8 mouse cellular contexts compared by ENCODE assay signal in genomic region chr13:97442283-97442682, GRCm38 (mm10).
A peak's percentile ranks its signal among the peaks of the same experiment; 100 is the strongest.
DNase-seq lines count a peak whose midpoint lies in the region; ATAC-seq and TF ChIP-seq lines count a peak whose summit lies in the region.

No protein-coding gene starts in this region.

- no peak overlapping the region for H3K9ac ChIP-seq in CH12.LX (ENCODE audit: insufficient read depth, low read depth)
- H3K9ac ChIP-seq in forebrain, embryonic 15.5 days (replicated peaks): peak overlapping the region; percentile 11; the same call in 1 of the 2 replicates
- H3K9ac ChIP-seq in limb, embryonic 14.5 days (ENCODE audit: low read depth, low read length, severe bottlenecking): 0 out of 2 replicates have a peak overlapping the region, but pooled peaks have one; percentile 7
- no peak overlapping the region for H3K9ac ChIP-seq in neural tube, embryonic 12.5 days

- H3K79me2 ChIP-seq in CH12.LX (replicated peaks; ENCODE audit: control insufficient read depth, extremely low read depth, insufficient read depth, poor library complexity, severe bottlenecking): no peaks in the 10 kb centered on the region

- no peak for TF ChIP-seq RAD21 in CH12.LX (IDR thresholded peaks at IDR 0.05; ENCODE audit: low read depth, low read length)

- DNase-seq in heart, embryonic 10.5 days (ENCODE audit: low spot score): no peak
- DNase-seq in heart, postnatal 25 days (ENCODE audit: low spot score): no peak
- DNase-seq in CH12.LX (ENCODE audit: extremely low read depth): peak; percentile 49
- DNase-seq in limb, embryonic 14.5 days (ENCODE audit: low spot score): no peak
- no peak for DNase-seq in c-Kit-positive CD71-positive TER-119-positive erythroid progenitor cells, embryonic 14.5 days (ENCODE audit: low spot score)

- H3K9me3 ChIP-seq in heart, embryonic 10.5 days: no peaks in the 10 kb centered on the region
- H3K9me3 ChIP-seq in CH12.LX (replicated peaks; ENCODE audit: low read length): peaks cover 39% of the 10 kb centered on the region
- no peaks in the 10 kb centered on the region for H3K9me3 ChIP-seq in forebrain, embryonic 15.5 days
- H3K9me3 ChIP-seq in limb, embryonic 14.5 days (ENCODE audit: control insufficient read depth, low read length): no peaks in the 10 kb centered on the region
- no peaks in the 10 kb centered on the region for H3K9me3 ChIP-seq in neural tube, embryonic 12.5 days

- H3K4me2 ChIP-seq in CH12.LX (ENCODE audit: insufficient read depth, low read depth, poor library complexity, severe bottlenecking): no peak overlapping the region
- no peak overlapping the region for H3K4me2 ChIP-seq in forebrain, embryonic 15.5 days (replicated peaks)
- peak overlapping the region; percentile 16; the same call in 1 of the 2 replicates for H3K4me2 ChIP-seq in limb, embryonic 14.5 days (replicated peaks; ENCODE audit: low read depth, low read length, severe bottlenecking)
- peak overlapping the region; percentile 32 for H3K4me2 ChIP-seq in neural tube, embryonic 12.5 days (replicated peaks)

- ATAC-seq in forebrain, embryonic 15.5 days (replicated peaks): no peak
- ATAC-seq in limb, embryonic 14.5 days (ENCODE audit: low FRiP score, low read depth): no peak
- ATAC-seq in neural tube, embryonic 12.5 days (ENCODE audit: low FRiP score, low read depth): no peak
- no peak for ATAC-seq in erythroblast, adult 5-6 weeks (replicated peaks; ENCODE audit: low FRiP score, poor library complexity, severe bottlenecking)

- dilution Hi-C loops in CH12.LX (cut with MboI; ENCODE audit: extremely low pct_ligation_motif_present, extremely low pct_unique_long_range_greater_than_20kb, low sequenced_read_pairs): no loop called here

- peak overlapping the region; percentile 83 for H3K27ac ChIP-seq in heart, embryonic 10.5 days
- no peak overlapping the region for H3K27ac ChIP-seq in CH12.LX (ENCODE audit: insufficient read depth, low read depth)
- H3K27ac ChIP-seq in forebrain, embryonic 15.5 days (replicated peaks): peak overlapping the region; percentile 20; the same call in 1 of the 2 replicates
- H3K27ac ChIP-seq in limb, embryonic 14.5 days (replicated peaks; ENCODE audit: low read depth, low read length): no peak overlapping the region
- no peak overlapping the region for H3K27ac ChIP-seq in neural tube, embryonic 12.5 days

- H3K36me3 ChIP-seq in heart, embryonic 10.5 days: no peaks in the 10 kb centered on the region
- no peaks in the 10 kb centered on the region for H3K36me3 ChIP-seq in CH12.LX (replicated peaks in 1 of 2; ENCODE audit: control insufficient read depth in 1 of 2, insufficient read depth in 1 of 2, low read length in 1 of 2)
- no peaks in the 10 kb centered on the region for H3K36me3 ChIP-seq in forebrain, embryonic 15.5 days
- H3K36me3 ChIP-seq in limb, embryonic 14.5 days (ENCODE audit: control insufficient read depth, insufficient read depth, low read length): no peaks in the 10 kb centered on the region
- no peaks in the 10 kb centered on the region for H3K36me3 ChIP-seq in neural tube, embryonic 12.5 days

- intact Hi-C loops in heart, postnatal 25 days (cut with DNase I): loop anchor here (5.0 kb wide), 1 partner anchor 200 kb away; the partner anchor contains the start of gene Enc1

- TF ChIP-seq EP300 in CH12.LX (IDR thresholded peaks at IDR 0.05; ENCODE audit: low read length): no peak

- WGBS in heart, embryonic 10.5 days: 20% methylated on average over 10 of the region's 10 CpGs
- 34% methylated on average over 10 of the region's 10 CpGs for WGBS in forebrain, embryonic 15.5 days
- WGBS in limb, embryonic 14.5 days: 28% methylated on average over 10 of the region's 10 CpGs
- WGBS in neural tube, embryonic 12.5 days: 24% methylated on average over 10 of the region's 10 CpGs

- H3K4me3 ChIP-seq in heart, embryonic 10.5 days: peak overlapping the region; percentile 27
- peak overlapping the region in 2 of 3 experiments; percentile 13 to 33 for H3K4me3 ChIP-seq in CH12.LX (replicated peaks in 1 of 3; ENCODE audit: low read depth in 2 of 3, low read length in 2 of 3, poor library complexity in 1 of 3)
- H3K4me3 ChIP-seq in forebrain, embryonic 15.5 days: no peak overlapping the region
- H3K4me3 ChIP-seq in limb, embryonic 14.5 days (replicated peaks; ENCODE audit: low read length): no peak overlapping the region
- H3K4me3 ChIP-seq in neural tube, embryonic 12.5 days: no peak overlapping the region

- peaks cover 50% of the 10 kb centered on the region for H3K4me1 ChIP-seq in heart, embryonic 10.5 days
- H3K4me1 ChIP-seq in CH12.LX (ENCODE audit: control insufficient read depth in 1 of 2, insufficient read depth in 2 of 2): peaks cover 0 to 17% of the 10 kb centered on the region in 2 experiments; a peak in 2 of 4 replicates
- peaks cover 44% of the 10 kb centered on the region for H3K4me1 ChIP-seq in forebrain, embryonic 15.5 days
- H3K4me1 ChIP-seq in limb, embryonic 14.5 days (ENCODE audit: control insufficient read depth, insufficient read depth, low read length): peaks cover 33% of the 10 kb centered on the region
- peaks cover 41% of the 10 kb centered on the region for H3K4me1 ChIP-seq in neural tube, embryonic 12.5 days

- no peak for TF ChIP-seq POLR2A in CH12.LX (IDR thresholded peaks at IDR 0.05; ENCODE audit: low read depth, low read length)
- TF ChIP-seq POLR2A in limb, embryonic 14.5 days (IDR thresholded peaks at IDR 0.05; ENCODE audit: borderline replicate concordance, extremely low read depth, insufficient read depth, insufficient read length): no peak

- no peak for TF ChIP-seq CTCF in CH12.LX (conservative IDR thresholded peaks at IDR 0.05 in 1 of 2, IDR thresholded peaks at IDR 0.05 in 1 of 2; ENCODE audit: low read depth in 2 of 2, low read length in 2 of 2)

- in situ Hi-C loops in CH12.LX (cut with MboI; ENCODE audit: low pct_ligation_motif_present, low pct_unique_long_range_greater_than_20kb, low sequenced_read_pairs): no loop called here

- H3K27me3 ChIP-seq in heart, embryonic 10.5 days (ENCODE audit: insufficient read depth, poor library complexity, severe bottlenecking): no peaks in the 10 kb centered on the region
- H3K27me3 ChIP-seq in CH12.LX (replicated peaks): no peaks in the 10 kb centered on the region
- no peaks in the 10 kb centered on the region for H3K27me3 ChIP-seq in forebrain, embryonic 15.5 days
- H3K27me3 ChIP-seq in limb, embryonic 14.5 days (ENCODE audit: control insufficient read depth, insufficient read depth, low read length): no peaks in the 10 kb centered on the region
- no peaks in the 10 kb centered on the region for H3K27me3 ChIP-seq in neural tube, embryonic 12.5 days (replicated peaks)

TF ChIP-seq in CH12.LX, 34 proteins besides CTCF, POLR2A, EP300 and RAD21:
- TF ChIP-seq USF2 (conservative IDR thresholded peaks at IDR 0.05; ENCODE audit: low read depth, low read length) (no peak), ZC3H11A (IDR thresholded peaks at IDR 0.05; ENCODE audit: low read depth, low read length) (no peak), MAZ (IDR thresholded peaks at IDR 0.05; ENCODE audit: low read depth, low read length) (no peak), ZMIZ1 (IDR thresholded peaks at IDR 0.05; ENCODE audit: low read depth, low read length) (no peak), KAT2A (IDR thresholded peaks at IDR 0.05; ENCODE audit: insufficient replicate concordance, low read length) (no peak), USF1 (IDR thresholded peaks at IDR 0.05; ENCODE audit: low read depth, low read length) (no peak), ZNF384 (IDR thresholded peaks at IDR 0.05; ENCODE audit: low read depth, low read length) (no peak), JUN (IDR thresholded peaks at IDR 0.05; ENCODE audit: insufficient read depth, low read depth, low read length) (no peak), ETS1 (conservative IDR thresholded peaks at IDR 0.05; ENCODE audit: low read depth, low read length) (no peak), TCF12 (IDR thresholded peaks at IDR 0.05; ENCODE audit: low read depth, low read length) (no peak), RCOR1 (conservative IDR thresholded peaks at IDR 0.05; ENCODE audit: low read depth, low read length) (no peak), CHD1 (IDR thresholded peaks at IDR 0.05; ENCODE audit: low read depth, low read length) (no peak), E2F4 (IDR thresholded peaks at IDR 0.05; ENCODE audit: insufficient replicate concordance, low read depth, low read length) (no peak)

Comparison
In these comparisons a context has a peak if more than half of its experiments do, and no peak if none do; other contexts are left out.
1. H3K27ac ChIP-seq: peak in heart, embryonic 10.5 days (single experiment) and forebrain, embryonic 15.5 days (single experiment); none in CH12.LX (single experiment), limb, embryonic 14.5 days (single experiment) and neural tube, embryonic 12.5 days (single experiment).
2. H3K4me3 ChIP-seq: peak in heart, embryonic 10.5 days (single experiment) and CH12.LX (2 of 3); none in forebrain, embryonic 15.5 days (single experiment), limb, embryonic 14.5 days (single experiment) and neural tube, embryonic 12.5 days (single experiment).
3. H3K4me2 ChIP-seq: peak in limb, embryonic 14.5 days (single experiment) and neural tube, embryonic 12.5 days (single experiment); none in CH12.LX (single experiment) and forebrain, embryonic 15.5 days (single experiment).
4. H3K9ac ChIP-seq: peak in forebrain, embryonic 15.5 days (single experiment) and limb, embryonic 14.5 days (single experiment); none in CH12.LX (single experiment) and neural tube, embryonic 12.5 days (single experiment).